Mouse (Mus musculus): ENCODE data around the gene Hist1h3b.
"Not testable (repeated sequence)": the region's sequence is repeated elsewhere in the genome, so short reads cannot be mapped to it uniquely, and the experiment has no call there.

The Hist1h3b gene

GRCm38 (mm10) chr13:23752067-23752741 is at the start of gene Hist1h3b:
Hist1h3b (plus strand) TSS chr13:23752267.
- not testable (repeated sequence) for DNase-seq (ENCODE audit: extremely low read depth, low read depth, low spot score)

- not testable (repeated sequence) for DNase-seq (ENCODE audit: extremely low read depth, low read depth, low spot score)
These were observed 49.3 kb upstream of the Hist1h3b start for GRCm38 (mm10) chr13:23702801-23703200.

- no peak for DNase-seq (ENCODE audit: extremely low read depth, low read depth, low spot score)
These were observed 46.2 kb upstream of the Hist1h3b start for GRCm38 (mm10) chr13:23705751-23706356.

- no peak for DNase-seq (ENCODE audit: extremely low read depth, low read depth, low spot score)
These were observed 45.3 kb upstream of the Hist1h3b start for GRCm38 (mm10) chr13:23706771-23707170.

GRCm38 (mm10) chr13:23708041-23708440 is 44.0 kb upstream of the Hist1h3b start:
- no peak for DNase-seq (ENCODE audit: extremely low read depth, low read depth, low spot score)

- no peak for DNase-seq (ENCODE audit: extremely low read depth, low read depth, low spot score)
These were observed 43.4 kb upstream of the Hist1h3b start for GRCm38 (mm10) chr13:23708654-23709053.

GRCm38 (mm10) chr13:23709714-23710373 is 42.2 kb upstream of the Hist1h3b start:
- no peak for DNase-seq (ENCODE audit: extremely low read depth, low read depth, low spot score)

GRCm38 (mm10) chr13:23710374-23711089 is 41.5 kb upstream of the Hist1h3b start, which contains the start of gene Hfe:
Hfe (minus strand) TSS chr13:23710854.
- no peak for DNase-seq (ENCODE audit: extremely low read depth, low read depth, low spot score)

GRCm38 (mm10) chr13:23716261-23717042 is 35.6 kb upstream of the Hist1h3b start:
- no peak for DNase-seq (ENCODE audit: extremely low read depth, low read depth, low spot score)

GRCm38 (mm10) chr13:23717176-23717575 is 34.9 kb upstream of the Hist1h3b start:
- DNase-seq (ENCODE audit: extremely low read depth, low read depth, low spot score), result no peak

- not testable (repeated sequence) for DNase-seq (ENCODE audit: extremely low read depth, low read depth, low spot score)
These were observed 34.3 kb upstream of the Hist1h3b start for GRCm38 (mm10) chr13:23717593-23718245.

GRCm38 (mm10) chr13:23724239-23724638 is 27.8 kb upstream of the Hist1h3b start:
- DNase-seq (ENCODE audit: extremely low read depth, low read depth, low spot score), result no peak

- no peak for DNase-seq (ENCODE audit: extremely low read depth, low read depth, low spot score)
These were observed 26.9 kb upstream of the Hist1h3b start for GRCm38 (mm10) chr13:23725213-23725612.

- no peak for DNase-seq (ENCODE audit: extremely low read depth, low read depth, low spot score)
These were observed 23.4 kb upstream of the Hist1h3b start for GRCm38 (mm10) chr13:23728472-23729191.

- no peak for DNase-seq (ENCODE audit: extremely low read depth, low read depth, low spot score)
These were observed 22.9 kb upstream of the Hist1h3b start for GRCm38 (mm10) chr13:23729192-23729525.

- DNase-seq (ENCODE audit: extremely low read depth, low read depth, low spot score), result no peak
These were observed 22.4 kb upstream of the Hist1h3b start for GRCm38 (mm10) chr13:23729706-23730105.

GRCm38 (mm10) chr13:23730479-23730878 is 21.6 kb upstream of the Hist1h3b start:
- no peak for DNase-seq (ENCODE audit: extremely low read depth, low read depth, low spot score)

- no peak for DNase-seq (ENCODE audit: extremely low read depth, low read depth, low spot score)
These were observed 19.8 kb upstream of the Hist1h3b start for GRCm38 (mm10) chr13:23732156-23732804.

GRCm38 (mm10) chr13:23737091-23737490 is 15.0 kb upstream of the Hist1h3b start:
- no peak for DNase-seq (ENCODE audit: extremely low read depth, low read depth, low spot score)

Data from fat pad, adult 2 months (tissue).